Mouse (Mus musculus) retina, postnatal 1 day (tissue): ENCODE data around the gene Gm37419.

Source experiments
- DNase-seq: peaks from one replicate; pipeline ENCODE4 v3.0.0-alpha.2; 2012

Gene Gm37419

GRCm38 (mm10) chr16:23980201-23980870, 7.9 kb upstream of the Gm37419 start:
- no peak for DNase-seq

GRCm38 (mm10) chr16:23980991-23981720, 7.1 kb upstream of the Gm37419 start:
- peak; percentile 45 for DNase-seq

- peak; percentile 93 for DNase-seq
Observed at GRCm38 (mm10) chr16:23981925-23982851, 6.1 kb upstream of the Gm37419 start.

- peak; percentile 85 for DNase-seq
Observed at GRCm38 (mm10) chr16:23982891-23983588, 5.2 kb upstream of the Gm37419 start.

GRCm38 (mm10) chr16:23984183-23984582, 4.1 kb upstream of the Gm37419 start:
- DNase-seq: peak; percentile 92

GRCm38 (mm10) chr16:23984760-23985466, 3.4 kb upstream of the Gm37419 start:
- peak; percentile 45 for DNase-seq

GRCm38 (mm10) chr16:23985467-23985861, 2.8 kb upstream of the Gm37419 start:
- peak; percentile 36 for DNase-seq

- DNase-seq: peak; percentile 33
Observed at GRCm38 (mm10) chr16:23986176-23986575, 2.1 kb upstream of the Gm37419 start.

GRCm38 (mm10) chr16:23986871-23987270, 1.4 kb upstream of the Gm37419 start:
- peak; percentile 41 for DNase-seq

- DNase-seq: peak; percentile 61
Observed at GRCm38 (mm10) chr16:23987341-23988156, 733 bp upstream of the Gm37419 start.

- DNase-seq: no peak
Observed at GRCm38 (mm10) chr16:23988157-23988465, 171 bp upstream of the Gm37419 start.

- DNase-seq: peak; percentile 45
Observed at GRCm38 (mm10) chr16:23989209-23990160, 1.2 kb downstream of the Gm37419 start.

- no peak for DNase-seq
Observed at GRCm38 (mm10) chr16:23990161-23990970, 2.1 kb downstream of the Gm37419 start.

GRCm38 (mm10) chr16:23991170-23991569, 2.9 kb downstream of the Gm37419 start:
- peak; percentile 83 for DNase-seq

GRCm38 (mm10) chr16:23991846-23992580, 3.7 kb downstream of the Gm37419 start:
- no peak for DNase-seq

- no peak for DNase-seq
Observed at GRCm38 (mm10) chr16:23993351-23994321, 5.4 kb downstream of the Gm37419 start.

- DNase-seq: no peak
Observed at GRCm38 (mm10) chr16:23996342-23996741, 8.1 kb downstream of the Gm37419 start.
